Mouse (Mus musculus): ENCODE data around the gene Unk.
"Not testable (repeated sequence)": the region's sequence is repeated elsewhere in the genome, so short reads cannot be mapped to it uniquely, and the experiment has no call there.

The Unk gene

GRCm38 (mm10) chr11:116004840-116005700, 25.1 kb upstream of the Unk start:
- DNase-seq (ENCODE audit: low read depth, low spot score): peak; percentile 81
- H3K36me3 ChIP-seq (ENCODE audit: control insufficient read depth, insufficient read depth, low read length, poor library complexity, severe bottlenecking): peaks cover 2% of the 10 kb centered on the region; the same call in 1 of the 2 replicates
- no peaks in the 10 kb centered on the region for H3K27me3 ChIP-seq (ENCODE audit: control insufficient read depth, insufficient read depth, low read length, poor library complexity, severe bottlenecking)

DNA sequence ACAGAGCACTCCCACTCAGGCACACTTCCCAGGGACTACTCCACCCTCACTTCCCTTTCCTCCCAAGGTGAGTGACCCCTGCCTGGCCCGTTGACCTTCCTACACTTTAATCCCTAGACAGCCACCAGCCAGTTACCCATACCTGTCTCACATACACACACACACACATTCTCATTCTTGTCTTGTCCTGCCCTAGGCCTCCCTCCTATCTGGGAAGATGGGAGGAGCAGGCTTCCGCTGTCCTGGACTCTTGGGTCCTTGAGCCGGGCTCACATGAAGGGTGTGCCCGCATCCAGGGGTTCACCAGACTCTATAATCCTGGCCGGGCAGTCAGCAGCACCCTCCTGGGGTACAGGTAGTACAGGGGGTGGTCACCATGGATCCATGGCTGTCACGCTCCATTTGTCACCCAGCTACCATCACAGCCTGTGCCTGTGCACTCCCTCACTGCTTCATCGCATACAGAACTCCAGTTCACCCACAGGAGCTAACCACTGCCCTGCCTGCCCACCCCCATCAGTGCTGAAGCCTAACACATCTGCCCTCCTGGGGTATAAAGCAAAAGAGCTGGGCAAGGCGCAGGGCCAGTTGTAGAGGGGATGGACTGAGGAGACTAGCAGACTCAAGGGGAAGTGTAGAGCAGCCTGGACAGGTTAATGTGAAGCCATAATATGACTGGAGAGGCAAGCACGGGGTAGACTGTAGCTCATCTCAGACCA, 24.3 kb upstream of the Unk start:
- Histone ChIP-seq H3K36me3 (ENCODE audit: control insufficient read depth, insufficient read depth, low read length, poor library complexity, severe bottlenecking) (peaks cover 2% of the 10 kb centered on the region; the same call in 1 of the 2 replicates), H3K27me3 (ENCODE audit: control insufficient read depth, insufficient read depth, low read length, poor library complexity, severe bottlenecking) (no peaks in the 10 kb centered on the region)
- peak; percentile 15 for DNase-seq (ENCODE audit: low read depth, low spot score)

GRCm38 (mm10) chr11:116007095-116007850, 22.8 kb upstream of the Unk start:
- DNase-seq (ENCODE audit: low read depth, low spot score): no peak
- Histone ChIP-seq H3K36me3 (ENCODE audit: control insufficient read depth, insufficient read depth, low read length, poor library complexity, severe bottlenecking) (peaks cover 2% of the 10 kb centered on the region; the same call in 1 of the 2 replicates), H3K27me3 (ENCODE audit: control insufficient read depth, insufficient read depth, low read length, poor library complexity, severe bottlenecking) (no peaks in the 10 kb centered on the region)

DNA sequence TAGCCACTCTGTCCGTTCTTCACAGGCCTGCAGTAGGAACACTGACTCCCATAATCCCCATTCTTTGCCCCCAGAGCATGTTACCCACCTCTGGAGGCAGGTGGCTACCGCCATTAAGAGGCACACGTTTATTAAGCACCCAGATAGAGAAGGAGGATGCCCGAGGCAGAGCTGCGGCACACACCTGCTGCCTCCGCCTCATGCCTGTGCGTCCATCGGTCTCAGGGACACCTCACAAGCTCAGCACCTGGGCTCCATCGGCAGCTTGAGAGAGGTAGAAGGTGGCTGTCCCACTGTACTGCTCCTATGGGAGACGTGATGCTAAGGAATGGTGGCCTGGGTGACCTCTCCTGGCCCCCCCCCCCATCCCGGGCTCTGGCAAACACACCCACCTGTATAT, 21.7 kb upstream of the Unk start:
- peaks cover 2% of the 10 kb centered on the region; the same call in 1 of the 2 replicates for H3K36me3 ChIP-seq (ENCODE audit: control insufficient read depth, insufficient read depth, low read length, poor library complexity, severe bottlenecking)
- no peaks in the 10 kb centered on the region for H3K27me3 ChIP-seq (ENCODE audit: control insufficient read depth, insufficient read depth, low read length, poor library complexity, severe bottlenecking)
- no peak for DNase-seq (ENCODE audit: low read depth, low spot score)

DNA sequence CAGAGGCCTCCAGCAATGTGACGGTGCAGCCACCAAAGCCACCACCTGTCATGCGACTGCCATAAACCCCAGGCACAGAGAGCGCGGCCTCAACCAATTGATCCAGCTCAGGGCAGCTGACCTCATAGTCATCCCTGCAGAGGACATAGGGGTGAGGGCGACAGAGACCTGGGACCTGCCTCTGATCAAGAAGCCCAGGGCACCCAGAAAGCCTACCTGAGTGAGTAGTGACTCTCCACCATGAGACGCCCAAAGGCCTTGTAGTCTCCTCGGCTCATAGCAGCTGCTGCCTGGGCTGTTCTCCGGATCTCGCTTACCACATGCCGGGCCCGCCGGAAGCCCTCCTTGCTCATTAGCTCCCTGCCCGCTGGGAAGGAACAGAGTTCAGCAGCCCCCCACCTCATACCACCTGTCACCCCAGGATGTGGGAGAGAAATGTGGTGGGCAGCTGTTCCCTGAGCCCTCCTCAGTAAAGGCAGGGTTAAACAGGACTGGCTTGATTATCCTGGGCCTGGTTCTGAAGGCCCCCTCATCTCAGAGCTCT, 21.2 kb upstream of the Unk start:
- Histone ChIP-seq H3K36me3 (ENCODE audit: control insufficient read depth, insufficient read depth, low read length, poor library complexity, severe bottlenecking) (peaks cover 2% of the 10 kb centered on the region; the same call in 1 of the 2 replicates), H3K27me3 (ENCODE audit: control insufficient read depth, insufficient read depth, low read length, poor library complexity, severe bottlenecking) (no peaks in the 10 kb centered on the region)
- DNase-seq (ENCODE audit: low read depth, low spot score): no peak

- H3K27me3 ChIP-seq (ENCODE audit: control insufficient read depth, insufficient read depth, low read length, poor library complexity, severe bottlenecking): no peaks in the 10 kb centered on the region
Measured at GRCm38 (mm10) chr11:116009661-116010060, 20.5 kb upstream of the Unk start.

GRCm38 (mm10) chr11:116010146-116010545, 20.0 kb upstream of the Unk start:
- DNase-seq (ENCODE audit: low read depth, low spot score): no peak
- no peaks in the 10 kb centered on the region for H3K27me3 ChIP-seq (ENCODE audit: control insufficient read depth, insufficient read depth, low read length, poor library complexity, severe bottlenecking)
- peaks cover 2% of the 10 kb centered on the region; the same call in 1 of the 2 replicates for H3K36me3 ChIP-seq (ENCODE audit: control insufficient read depth, insufficient read depth, low read length, poor library complexity, severe bottlenecking)

More at GRCm38 (mm10) chr11:116009661-116010060, 20.5 kb upstream of the Unk start:
- no peak for DNase-seq (ENCODE audit: low read depth, low spot score)
- H3K36me3 ChIP-seq (ENCODE audit: control insufficient read depth, insufficient read depth, low read length, poor library complexity, severe bottlenecking): peaks cover 2% of the 10 kb centered on the region; the same call in 1 of the 2 replicates

GRCm38 (mm10) chr11:116010948-116011347, 19.2 kb upstream of the Unk start:
- DNase-seq (ENCODE audit: low read depth, low spot score): no peak
- Histone ChIP-seq H3K36me3 (ENCODE audit: control insufficient read depth, insufficient read depth, low read length, poor library complexity, severe bottlenecking) (peaks cover 2% of the 10 kb centered on the region; the same call in 1 of the 2 replicates), H3K27me3 (ENCODE audit: control insufficient read depth, insufficient read depth, low read length, poor library complexity, severe bottlenecking) (no peaks in the 10 kb centered on the region)

- peaks cover 2% of the 10 kb centered on the region; the same call in 1 of the 2 replicates for H3K36me3 ChIP-seq (ENCODE audit: control insufficient read depth, insufficient read depth, low read length, poor library complexity, severe bottlenecking)
- H3K27me3 ChIP-seq (ENCODE audit: control insufficient read depth, insufficient read depth, low read length, poor library complexity, severe bottlenecking): no peaks in the 10 kb centered on the region
- DNase-seq (ENCODE audit: low read depth, low spot score): peak; percentile 11
Measured at GRCm38 (mm10) chr11:116011529-116012261, 18.4 kb upstream of the Unk start.

- Histone ChIP-seq H3K27me3 (ENCODE audit: control insufficient read depth, insufficient read depth, low read length, poor library complexity, severe bottlenecking) (no peaks in the 10 kb centered on the region), H3K36me3 (ENCODE audit: control insufficient read depth, insufficient read depth, low read length, poor library complexity, severe bottlenecking) (peaks cover 2% of the 10 kb centered on the region; the same call in 1 of the 2 replicates)
- DNase-seq (ENCODE audit: low read depth, low spot score): peak; percentile 93
Measured at GRCm38 (mm10) chr11:116012262-116012947, 17.7 kb upstream of the Unk start, which contains the start of gene Galk1. Gene Galk1 (minus strand): TSS chr11:116012719.

DNA sequence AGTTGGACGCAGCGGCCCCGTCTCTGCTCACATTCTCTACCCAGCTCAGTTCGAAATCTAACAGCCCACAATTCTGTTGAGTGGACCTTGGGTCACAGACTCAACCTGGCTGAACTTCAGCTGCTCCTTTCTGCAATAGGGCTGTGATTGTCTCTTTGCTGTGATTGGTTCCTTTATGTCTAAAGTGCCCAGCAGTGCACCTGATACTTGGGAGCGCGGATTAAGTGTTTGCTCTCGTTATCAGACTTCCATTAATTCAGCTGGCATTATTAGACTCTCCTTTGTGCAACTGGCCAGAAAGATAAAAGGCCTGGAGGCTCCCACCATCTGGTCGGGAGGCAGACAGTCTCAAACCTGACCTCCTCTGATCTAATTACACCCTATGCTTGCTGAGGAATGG, 15.3 kb upstream of the Unk start:
- Histone ChIP-seq H3K36me3 (ENCODE audit: control insufficient read depth, insufficient read depth, low read length, poor library complexity, severe bottlenecking) (no peaks in the 10 kb centered on the region), H3K27me3 (ENCODE audit: control insufficient read depth, insufficient read depth, low read length, poor library complexity, severe bottlenecking) (no peaks in the 10 kb centered on the region)
- DNase-seq (ENCODE audit: low read depth, low spot score): peak; percentile 3

DNA sequence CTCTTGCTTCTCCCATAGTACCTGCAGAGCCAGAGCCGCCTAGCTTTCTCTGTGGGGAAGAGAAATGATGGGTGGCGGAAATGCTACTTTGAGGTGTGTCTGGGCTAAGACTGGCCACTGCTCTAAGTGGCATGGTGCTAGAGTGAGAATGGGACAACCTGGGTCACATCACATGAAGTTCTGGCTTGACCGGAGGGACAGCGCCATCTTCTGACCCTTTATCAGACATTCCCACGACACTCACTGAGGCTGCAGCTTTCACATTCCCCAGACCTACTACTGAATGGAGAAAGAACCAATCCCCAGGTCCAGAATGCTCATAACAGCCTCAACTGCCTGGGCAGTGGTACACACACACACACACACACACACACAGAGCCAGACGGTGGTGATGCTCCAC, 12.0 kb upstream of the Unk start:
- peak; percentile 75 for DNase-seq (ENCODE audit: low read depth, low spot score)
- Histone ChIP-seq H3K36me3 (ENCODE audit: control insufficient read depth, insufficient read depth, low read length, poor library complexity, severe bottlenecking) (peaks cover 8% of the 10 kb centered on the region; the same call in 1 of the 2 replicates), H3K27me3 (ENCODE audit: control insufficient read depth, insufficient read depth, low read length, poor library complexity, severe bottlenecking) (no peaks in the 10 kb centered on the region)

- peaks cover 15% of the 10 kb centered on the region for H3K36me3 ChIP-seq (ENCODE audit: control insufficient read depth, insufficient read depth, low read length, poor library complexity, severe bottlenecking)
- H3K27me3 ChIP-seq (ENCODE audit: control insufficient read depth, insufficient read depth, low read length, poor library complexity, severe bottlenecking); DNase-seq (ENCODE audit: low read depth, low spot score): not testable (repeated sequence)
Measured at GRCm38 (mm10) chr11:116018867-116019266, 11.3 kb upstream of the Unk start.

All from splenic B cell, adult 2 months (primary cell).